Mouse (Mus musculus) small intestine, adult 2 months (tissue): ENCODE results near the gene Cnp. TPM values are rescaled to one million over a fixed set of nuclear protein-coding genes. Genes with fewer than 3 reads are reported as not detected.

Experiments used
- H3K27ac ChIP-seq: fragments of 200-500 bp; 2 replicates; pipeline ENCODE4 v1.5.1; 2012; ENCODE audit warnings: low read depth, low read length, control low read depth, inconsistent platforms; ENCODE audit not compliant: insufficient read depth
- H3K27me3 ChIP-seq: fragments of 200-500 bp; 2 replicates; pipeline ENCODE4 v1.6.1; 2012; ENCODE audit warnings: mild to moderate bottlenecking, moderate library complexity, low read length, inconsistent platforms; ENCODE audit not compliant: control insufficient read depth, insufficient read depth
- H3K36me3 ChIP-seq: fragments of 200-500 bp; 2 replicates; pipeline ENCODE4 v1.6.1; 2012; ENCODE audit warnings: mild to moderate bottlenecking, low read length, control low read depth, inconsistent platforms; ENCODE audit not compliant: control insufficient read depth, insufficient read depth
- H3K4me1 ChIP-seq: fragments of 200-500 bp; 2 replicates; pipeline ENCODE4 v1.6.1; 2012; ENCODE audit warnings: low read length, inconsistent platforms, mixed read lengths; ENCODE audit not compliant: control insufficient read depth, insufficient read depth, insufficient read length
- H3K4me3 ChIP-seq: fragments of 200-500 bp; 2 replicates; pipeline ENCODE4 v1.5.1; 2012; ENCODE audit warnings: low read depth, mild to moderate bottlenecking, control low read depth, inconsistent platforms, low read length, moderate library complexity
- CTCF ChIP-seq: fragments of 200-500 bp; IDR thresholded peaks from 2 replicates; pipeline ENCODE4 v1.5.1; 2012; ENCODE audit warnings: low read depth, mild to moderate bottlenecking, control low read depth, inconsistent platforms, low read length, moderate library complexity, mixed read lengths; ENCODE audit not compliant: insufficient replicate concordance, insufficient read length; ENCODE audit errors: extremely low read depth
- POLR2A ChIP-seq: fragments of 200-500 bp; IDR thresholded peaks from 2 replicates; pipeline ENCODE4 v1.6.1; 2012; ENCODE audit warnings: low read depth, mild to moderate bottlenecking, control low read depth, inconsistent platforms, low read length, moderate library complexity
- WGBS: fragments of 180-500 bp; shearing (Covaris S2); methylation state at CpG from one replicate; pipeline ENCODE4 v1.1.7; 2018; 5-methylcytosine and 5-hydroxymethylcytosine counted together
- polyA plus RNA-seq: library from polyadenylated mRNA; depleted of rRNA; stranded (reverse); fragments of >200 nt; gene quantifications from 2 replicates; pipeline ENCODE4 v1.2.3, GENCODE M21; 2012

Gene Cnp
- polyA plus RNA-seq, 1 experiment = 19.4 TPM

GRCm38 (mm10) chr11:100555583-100555982, 19.1 kb upstream of the Cnp start:
- H3K36me3 ChIP-seq = no peaks in the 10 kb centered on the region
- no peaks in the 10 kb centered on the region for H3K27me3 ChIP-seq
- H3K4me1 ChIP-seq = no peaks in the 10 kb centered on the region
- no peak for TF ChIP-seq POLR2A
- no peak; the same call in 1 of the 2 replicates for TF ChIP-seq CTCF
- 25% methylated on average over 11 of the region's 11 CpGs for WGBS
- no peak overlapping the region for H3K27ac ChIP-seq
- H3K4me3 ChIP-seq = peak overlapping the region; percentile 21; the same call in 1 of the 2 replicates

- Histone ChIP-seq H3K36me3 (no peaks in the 10 kb centered on the region), H3K27ac (no peak overlapping the region), H3K4me3 (no peak overlapping the region), H3K4me1 (no peaks in the 10 kb centered on the region), H3K27me3 (no peaks in the 10 kb centered on the region)
- TF ChIP-seq POLR2A (no peak), CTCF (no peak)
- 77% methylated on average over 3 of the region's 3 CpGs for WGBS
Observed at GRCm38 (mm10) chr11:100557563-100557962, 17.1 kb upstream of the Cnp start.

- no peaks in the 10 kb centered on the region for H3K27me3 ChIP-seq
- TF ChIP-seq POLR2A (no peak), CTCF (no peak)
- H3K36me3 ChIP-seq = no peaks in the 10 kb centered on the region
- H3K27ac ChIP-seq = no peak overlapping the region
- H3K4me3 ChIP-seq = no peak overlapping the region
- WGBS = 67% methylated on average over 7 of the region's 7 CpGs
- no peaks in the 10 kb centered on the region for H3K4me1 ChIP-seq
Observed at GRCm38 (mm10) chr11:100559476-100559875, 15.2 kb upstream of the Cnp start.

- Histone ChIP-seq H3K36me3 (no peaks in the 10 kb centered on the region), H3K4me3 (no peak overlapping the region), H3K4me1 (no peaks in the 10 kb centered on the region), H3K27ac (no peak overlapping the region), H3K27me3 (no peaks in the 10 kb centered on the region)
- WGBS = 37% methylated on average over 5 of the region's 5 CpGs
- TF ChIP-seq CTCF (no peak), POLR2A (no peak)
Observed at GRCm38 (mm10) chr11:100561748-100562147, 13.0 kb upstream of the Cnp start.

- Histone ChIP-seq H3K27ac (no peak overlapping the region), H3K4me3 (no peak overlapping the region), H3K27me3 (no peaks in the 10 kb centered on the region), H3K4me1 (peaks cover 3% of the 10 kb centered on the region), H3K36me3 (no peaks in the 10 kb centered on the region)
- TF ChIP-seq CTCF (no peak), POLR2A (no peak)
- WGBS = 74% methylated on average over 15 of the region's 15 CpGs
Observed at GRCm38 (mm10) chr11:100564297-100564696, 10.4 kb upstream of the Cnp start.

- Histone ChIP-seq H3K27me3 (no peaks in the 10 kb centered on the region), H3K36me3 (no peaks in the 10 kb centered on the region), H3K4me3 (no peak overlapping the region), H3K4me1 (peaks cover 3% of the 10 kb centered on the region), H3K27ac (no peak overlapping the region)
- TF ChIP-seq CTCF (no peak), POLR2A (no peak)
- 86% methylated on average over 6 of the region's 6 CpGs for WGBS
Observed at GRCm38 (mm10) chr11:100564703-100565102, 10.0 kb upstream of the Cnp start.

GRCm38 (mm10) chr11:100567229-100567628, 7.5 kb upstream of the Cnp start:
- no peak overlapping the region for H3K27ac ChIP-seq
- no peak overlapping the region for H3K4me3 ChIP-seq
- no peaks in the 10 kb centered on the region for H3K27me3 ChIP-seq
- H3K4me1 ChIP-seq = peaks cover 8% of the 10 kb centered on the region
- 57% methylated on average over 5 of the region's 5 CpGs for WGBS
- TF ChIP-seq POLR2A (no peak), CTCF (no peak)
- no peaks in the 10 kb centered on the region for H3K36me3 ChIP-seq

- Histone ChIP-seq H3K27me3 (no peaks in the 10 kb centered on the region), H3K36me3 (no peaks in the 10 kb centered on the region), H3K4me3 (no peak overlapping the region), H3K4me1 (peaks cover 8% of the 10 kb centered on the region), H3K27ac (no peak overlapping the region)
- 13% methylated on average over 9 of the region's 9 CpGs for WGBS
- TF ChIP-seq POLR2A (no peak), CTCF (no peak)
Observed at GRCm38 (mm10) chr11:100567815-100568245, 6.9 kb upstream of the Cnp start.
